Mouse (Mus musculus) cerebellum, adult 11-12 months (tissue): Measurements from ENCODE around the gene 1700025G04Rik.
A peak's percentile ranks its signal among the peaks of the same experiment; 100 is the strongest.

Experiments
- DNase-seq: peaks from one replicate; pipeline ENCODE4 v3.0.0; 2022

The 1700025G04Rik gene

DNA sequence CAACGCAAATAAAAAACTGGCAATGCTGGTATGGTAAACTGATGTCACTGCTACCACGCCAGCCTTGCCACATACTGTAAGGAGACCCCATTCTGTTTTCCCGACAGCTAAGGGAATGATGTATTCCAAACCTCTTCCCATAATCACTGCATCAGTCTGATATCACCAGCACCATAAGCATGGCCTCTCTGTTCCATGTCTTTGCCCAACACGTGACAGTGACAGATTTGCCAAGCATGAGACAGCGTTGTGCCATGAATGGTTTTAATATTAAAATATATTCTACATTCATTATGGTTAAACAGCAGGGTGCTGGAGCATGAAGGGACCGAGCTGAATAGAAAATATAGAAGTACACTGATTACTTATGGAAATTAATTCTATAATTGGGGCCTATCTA is 14.2 kb downstream of the 1700025G04Rik start:
- no peak for DNase-seq

DNA sequence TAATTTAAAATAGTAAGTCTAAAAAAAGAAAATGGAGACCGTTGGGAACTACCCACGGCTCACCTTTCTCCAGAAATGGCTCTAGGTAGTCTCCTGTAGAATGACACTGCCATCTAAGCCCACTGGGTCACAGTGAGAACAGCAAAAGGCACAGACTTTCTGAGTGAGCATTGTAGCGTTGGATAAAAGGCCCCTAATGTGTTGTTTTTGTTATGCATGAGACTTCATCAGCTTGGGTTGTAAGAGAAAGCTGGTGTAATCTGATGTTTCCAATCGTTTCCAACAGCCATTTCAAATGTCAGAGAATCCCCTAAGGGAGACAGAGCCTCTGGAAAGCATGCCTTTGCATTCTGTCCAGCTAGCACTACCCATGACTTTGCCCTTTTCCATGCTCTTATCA is 19.5 kb downstream of the 1700025G04Rik start:
- DNase-seq: no peak

DNA sequence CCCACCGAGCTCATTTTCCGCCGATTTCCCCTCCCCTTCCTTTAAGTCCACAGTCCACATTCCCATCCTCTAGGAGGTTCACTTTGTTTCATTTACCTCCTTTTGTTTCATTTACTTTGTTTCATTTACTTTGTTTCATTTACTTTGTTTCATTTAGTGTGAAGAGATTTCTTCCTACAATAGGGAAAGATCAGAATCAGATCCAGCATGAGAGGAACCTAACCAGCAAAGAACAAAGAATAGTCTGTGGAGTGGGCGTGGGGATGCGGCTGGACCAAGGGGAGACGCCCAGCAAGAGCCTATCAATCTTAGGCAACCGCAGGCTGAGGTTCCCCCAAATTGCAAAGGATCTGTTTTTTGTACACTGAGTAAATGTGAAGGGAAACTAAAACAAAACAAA is 20.2 kb downstream of the 1700025G04Rik start:
- DNase-seq: no peak

GRCm38 (mm10) chr1:152067919-152068318 is 22.0 kb downstream of the 1700025G04Rik start:
- no peak for DNase-seq

DNA sequence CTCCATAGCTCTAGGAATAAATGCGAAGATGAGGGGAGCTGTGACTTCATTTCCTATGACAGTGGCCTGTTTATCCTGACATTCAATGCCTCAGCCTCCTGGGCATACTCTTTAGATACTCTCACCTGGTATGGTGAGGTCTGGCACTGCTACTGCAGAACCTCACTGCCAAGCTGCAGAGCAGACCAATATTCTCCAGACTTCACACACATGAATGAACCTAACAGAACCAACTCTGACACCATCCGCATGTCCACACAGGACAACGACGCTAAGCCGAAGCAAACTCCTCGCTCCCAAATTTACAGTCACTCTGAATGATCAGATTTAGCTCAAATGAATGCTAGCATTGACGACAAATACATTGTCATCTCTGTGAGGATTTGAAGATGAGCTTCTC is 24.4 kb downstream of the 1700025G04Rik start:
- no peak for DNase-seq

- peak; percentile 96 for DNase-seq
These were observed 26.4 kb downstream of the 1700025G04Rik start for GRCm38 (mm10) chr1:152063357-152064145.

DNA sequence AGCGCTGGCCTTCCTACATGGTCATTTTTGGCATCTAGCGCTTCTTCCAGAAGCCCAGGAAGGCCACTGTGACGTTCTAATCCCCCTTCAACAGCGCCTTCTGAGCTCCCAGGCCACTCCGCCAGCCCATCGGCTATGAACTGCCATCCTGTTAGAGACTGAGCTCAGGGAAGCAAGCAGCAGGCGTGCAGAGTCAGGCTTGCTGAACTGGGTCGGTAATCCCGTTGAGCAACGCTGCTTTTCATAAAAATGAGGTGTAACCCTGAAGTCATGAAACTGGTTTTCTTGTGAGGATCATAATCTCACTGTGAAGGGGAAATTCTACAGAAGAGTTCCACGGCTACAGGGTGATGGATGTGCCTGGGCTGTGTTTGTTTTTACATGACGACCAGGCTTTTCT is 28.2 kb downstream of the 1700025G04Rik start:
- no peak for DNase-seq

DNA sequence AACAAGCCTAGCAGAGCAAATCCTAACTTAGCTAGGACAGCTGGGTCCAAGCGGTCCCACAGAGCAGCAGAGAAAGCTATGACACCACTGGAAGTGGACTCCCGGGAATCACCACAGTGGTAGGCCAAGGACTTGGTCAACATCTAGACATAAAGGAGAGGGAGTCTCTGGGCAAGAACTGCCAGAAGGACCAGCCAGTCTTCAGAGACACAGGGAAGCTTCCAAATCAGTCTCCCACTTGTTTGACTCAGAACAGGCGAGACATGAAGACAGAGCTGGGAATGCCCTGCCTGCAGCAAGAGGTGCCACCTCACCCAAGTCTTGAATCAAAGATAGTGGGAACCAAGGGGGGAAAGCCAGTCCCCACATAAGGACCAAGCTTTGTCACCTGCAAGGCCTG is 29.7 kb downstream of the 1700025G04Rik start:
- DNase-seq: no peak

DNA sequence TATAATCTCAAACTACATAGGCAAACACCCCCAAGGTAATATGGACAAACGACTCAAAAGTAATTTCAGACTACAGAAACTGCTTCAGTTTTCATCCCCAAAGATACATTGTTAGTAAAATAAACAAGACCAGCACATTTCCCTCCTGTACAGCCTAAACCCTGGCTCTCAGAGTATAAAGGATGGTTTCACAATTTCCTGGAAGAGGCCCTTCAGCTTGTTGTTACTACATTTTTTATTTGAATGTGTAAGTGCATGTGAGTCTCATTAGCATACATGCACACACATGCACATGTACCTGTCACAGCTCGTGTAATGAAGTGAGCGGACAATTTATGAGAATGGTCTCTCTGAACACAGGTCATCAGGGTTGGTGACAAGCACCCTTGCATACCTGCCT is 31.1 kb downstream of the 1700025G04Rik start:
- no peak for DNase-seq

GRCm38 (mm10) chr1:152053112-152053511 is 36.8 kb downstream of the 1700025G04Rik start:
- DNase-seq: no peak

GRCm38 (mm10) chr1:152051858-152052257 is 38.1 kb downstream of the 1700025G04Rik start:
- no peak for DNase-seq

DNA sequence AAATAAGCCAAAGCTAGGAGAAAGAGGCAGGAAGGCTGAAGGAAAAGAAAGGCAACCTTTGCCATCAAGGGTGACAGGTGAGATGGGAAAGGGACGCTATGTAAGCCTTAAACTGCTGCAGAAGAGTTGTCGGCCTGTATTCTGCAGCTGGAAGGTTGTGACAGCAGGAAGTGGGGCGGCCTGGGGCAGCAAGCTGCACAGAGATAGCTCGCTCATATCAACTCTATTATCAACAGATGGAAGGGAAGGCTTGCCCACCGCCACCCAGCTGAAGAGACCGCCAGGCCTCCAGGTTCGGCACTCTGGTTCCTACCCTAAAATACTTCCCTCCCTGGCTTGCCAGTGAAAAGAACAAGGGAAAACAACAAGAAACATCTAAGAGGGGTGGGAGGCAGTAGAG is 39.9 kb downstream of the 1700025G04Rik start:
- no peak for DNase-seq

DNA sequence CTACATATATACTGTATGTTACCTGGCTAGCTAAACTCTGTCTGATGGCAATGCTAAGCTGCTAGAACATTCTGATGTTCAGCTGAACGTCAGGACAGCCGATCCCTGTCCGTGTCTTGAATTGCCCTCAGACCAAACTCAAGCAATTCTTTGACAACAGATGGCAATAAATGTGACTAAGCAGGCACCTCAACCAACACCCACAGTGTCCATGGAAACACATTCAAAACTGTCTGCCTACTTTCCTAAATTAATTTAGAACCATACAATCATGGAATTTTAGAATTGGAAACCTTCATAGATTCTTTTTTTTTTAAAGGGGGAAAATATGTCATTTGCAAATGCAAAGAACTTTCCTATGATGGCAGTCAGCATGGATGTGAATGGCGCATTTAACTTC is 41.6 kb downstream of the 1700025G04Rik start:
- no peak for DNase-seq

DNA sequence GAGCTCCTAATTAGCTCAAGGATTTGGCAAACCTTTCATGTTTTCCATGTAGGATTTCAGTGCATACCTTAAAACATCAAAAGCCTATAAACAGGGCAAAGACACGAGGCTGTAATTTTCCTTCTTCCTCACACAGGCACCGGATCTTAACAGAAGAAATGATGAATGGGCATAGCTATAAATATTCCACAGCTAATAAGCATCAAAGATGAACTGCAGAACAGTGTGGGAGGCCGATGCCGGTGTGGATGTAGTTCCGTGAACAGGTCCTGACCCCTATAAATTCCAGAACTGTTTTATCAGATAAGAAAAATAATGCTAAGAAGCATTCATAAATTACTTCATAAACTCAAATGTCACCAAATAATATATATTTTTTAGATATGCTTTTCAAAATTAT is 42.5 kb downstream of the 1700025G04Rik start:
- DNase-seq: no peak

DNA sequence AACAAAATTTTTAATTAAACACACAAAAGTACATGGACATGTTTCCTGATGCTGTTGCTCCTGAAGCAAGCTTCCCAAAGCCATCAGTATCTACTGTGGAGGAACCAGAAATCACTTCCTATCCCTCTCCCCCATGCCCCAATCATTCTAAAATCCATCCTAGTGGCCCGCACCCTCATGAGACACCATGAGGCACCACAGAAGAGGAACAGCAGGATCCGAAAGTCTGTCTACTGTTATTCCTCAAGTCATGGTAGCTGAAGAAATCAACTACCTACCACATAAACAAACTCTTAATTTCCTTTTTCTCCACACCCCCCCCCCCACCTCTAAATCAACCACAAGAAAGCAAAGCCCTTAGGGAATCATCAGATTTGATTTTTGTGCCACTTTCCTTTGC is 46.5 kb downstream of the 1700025G04Rik start:
- DNase-seq: no peak

- DNase-seq: no peak
These were observed 47.5 kb downstream of the 1700025G04Rik start for GRCm38 (mm10) chr1:152042409-152042808.

GRCm38 (mm10) chr1:152041005-152041404 is 48.9 kb downstream of the 1700025G04Rik start:
- DNase-seq: no peak

GRCm38 (mm10) chr1:152040053-152040452 is 49.9 kb downstream of the 1700025G04Rik start:
- DNase-seq: no peak

GRCm38 (mm10) chr1:152039588-152039987 is 50.3 kb downstream of the 1700025G04Rik start:
- no peak for DNase-seq

DNA sequence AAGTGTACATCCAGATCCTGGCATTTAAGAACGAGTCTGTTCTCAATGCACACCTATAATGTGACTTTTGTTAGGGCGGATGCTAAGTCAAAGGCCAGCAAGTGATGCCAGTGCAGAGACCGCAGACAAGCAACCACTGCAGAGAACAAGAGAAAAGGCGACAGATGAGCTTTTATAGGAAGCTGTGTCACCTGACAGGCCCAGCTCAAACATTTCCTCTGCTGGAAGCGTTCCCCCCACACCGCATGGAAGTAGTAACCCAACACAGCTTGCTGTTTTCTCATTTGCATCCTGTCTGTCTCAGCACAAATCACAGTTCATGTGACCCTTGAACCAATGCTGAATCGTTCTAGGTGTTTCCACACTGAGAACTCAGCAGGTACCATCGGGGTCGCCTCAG is 51.8 kb downstream of the 1700025G04Rik start:
- no peak for DNase-seq

DNA sequence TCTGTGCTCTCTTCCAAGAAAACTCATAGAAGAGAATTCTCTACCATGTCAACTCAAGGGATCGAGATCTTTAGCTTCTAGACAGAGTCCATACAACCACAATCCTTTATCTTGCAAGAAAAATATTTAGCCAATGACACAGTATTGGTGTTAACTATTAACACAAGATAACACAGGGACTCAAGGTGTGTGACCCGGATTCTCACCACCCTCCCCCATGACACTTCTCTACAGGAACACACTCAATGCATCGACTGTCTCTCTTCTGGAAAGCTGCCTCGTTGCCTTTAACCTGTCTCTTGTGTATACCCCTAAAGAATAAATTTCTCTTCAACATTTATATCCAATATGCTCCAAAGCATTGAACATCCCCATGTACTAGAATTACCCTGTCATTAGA is 52.3 kb downstream of the 1700025G04Rik start:
- no peak for DNase-seq

- DNase-seq: no peak
These were observed 55.2 kb downstream of the 1700025G04Rik start for GRCm38 (mm10) chr1:152034766-152035165.

- no peak for DNase-seq
These were observed 56.2 kb downstream of the 1700025G04Rik start for GRCm38 (mm10) chr1:152033731-152034130.

DNA sequence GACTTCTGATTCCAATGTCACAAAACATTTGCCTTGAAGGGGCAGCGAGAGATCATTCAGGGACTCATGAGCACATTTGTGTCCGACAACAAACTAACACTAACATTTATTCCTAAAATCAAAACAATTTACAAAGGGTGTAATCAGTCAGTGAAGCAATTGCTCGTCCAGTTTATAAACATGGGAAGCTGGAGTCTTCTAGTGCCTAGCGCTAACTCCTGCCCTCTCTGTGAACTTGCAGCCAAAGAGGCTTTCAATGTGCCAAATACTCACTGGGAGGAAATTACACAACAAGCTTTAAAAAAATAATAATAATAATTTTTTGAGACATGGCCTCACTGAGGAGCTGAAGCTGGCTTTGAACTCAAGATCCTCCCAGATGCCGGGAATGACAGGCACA is 57.8 kb downstream of the 1700025G04Rik start:
- no peak for DNase-seq

DNA sequence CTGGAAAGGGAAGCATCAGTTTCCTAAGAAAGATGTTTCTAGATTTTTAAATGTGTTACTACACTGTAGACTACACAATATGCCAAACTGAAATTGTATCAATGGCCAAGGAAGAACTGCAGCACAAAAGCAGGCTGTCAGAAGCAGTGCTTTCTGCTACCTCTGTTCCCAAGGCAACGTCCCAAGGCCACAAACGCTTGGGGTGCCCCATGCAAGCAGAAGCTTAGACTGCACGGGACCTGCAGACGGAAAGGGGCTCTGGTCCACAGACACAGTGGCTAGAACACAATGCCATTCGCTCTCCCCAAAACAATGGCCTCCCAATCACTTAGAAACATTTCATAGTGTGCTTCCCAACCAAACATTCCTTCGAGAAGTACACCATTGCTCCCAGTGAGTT is 59.4 kb downstream of the 1700025G04Rik start:
- no peak for DNase-seq
